Mouse (Mus musculus) bone marrow, adult 2 months (tissue): ENCODE data around the gene Fam208b.

Experiments
- CTCF ChIP-seq: fragments of 200-500 bp; IDR thresholded peaks from 2 replicates; pipeline ENCODE4 v1.5.1; 2011; ENCODE audit warnings: low read length, control low read depth; ENCODE audit not compliant: control insufficient read depth, insufficient read depth
- POLR2A ChIP-seq: fragments of 200-500 bp; IDR thresholded peaks from 2 replicates; pipeline ENCODE4 v1.6.1; 2011; ENCODE audit warnings: low read depth, mild to moderate bottlenecking, control low read depth, low read length, borderline replicate concordance; ENCODE audit not compliant: control insufficient read depth

- TF ChIP-seq CTCF (no peak), POLR2A (no peak)
Measured at GRCm38 (mm10) chr13:3633131-3633530, 22.2 kb upstream of the Fam208b start.
